Mouse (Mus musculus): ENCODE measurements around the gene Lmx1a.

- TF ChIP-seq CTCF (conservative IDR thresholded peaks at IDR 0.05; ENCODE audit: low read length), result no peak
- no peak for TF ChIP-seq NANOG (IDR thresholded peaks at IDR 0.05; ENCODE audit: borderline replicate concordance, low read length)
- TF ChIP-seq POU5F1 (IDR thresholded peaks at IDR 0.05; ENCODE audit: borderline replicate concordance, low read length), result no peak
Measured at GRCm38 (mm10) chr1:167661123-167661522, 27.9 kb upstream of the Lmx1a start.
